Mouse (Mus musculus) forebrain, embryonic 13.5 days (tissue): ENCODE results near the gene Dhx35. TPM values are rescaled to one million over a fixed set of nuclear protein-coding genes. Genes with fewer than 3 reads are reported as not detected.

Source experiments
- ATAC-seq: fragments of 200-750 bp; cut with Nextera tagmentation; 2 replicates; pipeline ENCODE4 v1.8.0; 2017
- H3K27ac ChIP-seq: fragments of 300-500 bp; sonication (generic); 2 replicates; pipeline ENCODE4 v1.5.1; 2015; ENCODE audit warnings: inconsistent platforms, mild to moderate bottlenecking, moderate library complexity
- H3K27me3 ChIP-seq: fragments of 300-500 bp; sonication (generic); 2 replicates; pipeline ENCODE4 v1.6.1; 2015; ENCODE audit warnings: mild to moderate bottlenecking, inconsistent platforms
- H3K36me3 ChIP-seq: fragments of 300-500 bp; sonication (generic); 2 replicates; pipeline ENCODE4 v1.6.1; 2015; ENCODE audit warnings: mild to moderate bottlenecking, inconsistent platforms; ENCODE audit not compliant: poor library complexity, severe bottlenecking
- H3K4me1 ChIP-seq: fragments of 300-500 bp; sonication (generic); 2 replicates; pipeline ENCODE4 v1.6.1; 2015; ENCODE audit warnings: inconsistent platforms
- H3K4me2 ChIP-seq: fragments of 300-500 bp; sonication (generic); 2 replicates; pipeline ENCODE4 v1.6.1; 2015; ENCODE audit warnings: inconsistent platforms, mild to moderate bottlenecking, moderate library complexity
- H3K4me3 ChIP-seq: fragments of 300-500 bp; sonication (generic); 2 replicates; pipeline ENCODE4 v1.5.1; 2015; ENCODE audit warnings: mild to moderate bottlenecking, inconsistent platforms
- H3K9ac ChIP-seq: fragments of 300-500 bp; sonication (generic); 2 replicates; pipeline ENCODE4 v1.6.1; 2015; ENCODE audit warnings: mild to moderate bottlenecking, inconsistent platforms
- H3K9me3 ChIP-seq: fragments of 300-500 bp; sonication (generic); replicated peaks from 2 replicates; pipeline ENCODE4 v1.6.1; 2016; ENCODE audit warnings: inconsistent platforms
- WGBS: fragments of 180-500 bp; shearing (Covaris S2); methylation state at CpG from one replicate; pipeline ENCODE4 v1.1.7; 2015; 5-methylcytosine and 5-hydroxymethylcytosine counted together
- polyA plus RNA-seq: library from polyadenylated mRNA; unstranded; fragments of >200 nt; fragmentation: Nextera tagmentation; extraction: Ambion mirVana; gene quantifications from 2 replicates; pipeline ENCODE4 v1.2.1, GENCODE M21; 2015

The Dhx35 gene
- polyA plus RNA-seq, 1 experiment from 2014 or later, result 16.2 TPM

- H3K4me2 ChIP-seq, result no peak overlapping the region; the same call in 1 of the 2 replicates
Observed at GRCm38 (mm10) chr2:158772808-158773207, 21.8 kb upstream of the Dhx35 start.

GRCm38 (mm10) chr2:158774886-158775285, 19.7 kb upstream of the Dhx35 start:
- no peak overlapping the region for H3K4me3 ChIP-seq
- WGBS, result 83% methylated on average over 8 of the region's 8 CpGs
- no peak overlapping the region for H3K4me2 ChIP-seq
- H3K9ac ChIP-seq, result no peak overlapping the region
- ATAC-seq, result no peak
- H3K36me3 ChIP-seq, result peaks cover 23% of the 10 kb centered on the region
- peaks cover 38% of the 10 kb centered on the region for H3K4me1 ChIP-seq
- no peak overlapping the region for H3K27ac ChIP-seq
- no peaks in the 10 kb centered on the region for H3K9me3 ChIP-seq
- no peaks in the 10 kb centered on the region for H3K27me3 ChIP-seq

More at GRCm38 (mm10) chr2:158772808-158773207, 21.8 kb upstream of the Dhx35 start:
- no peak overlapping the region for H3K4me3 ChIP-seq
- peaks cover 54% of the 10 kb centered on the region for H3K4me1 ChIP-seq
- peaks cover 15% of the 10 kb centered on the region for H3K36me3 ChIP-seq
- no peak overlapping the region for H3K9ac ChIP-seq
- no peak for ATAC-seq
- no peak overlapping the region for H3K27ac ChIP-seq
- H3K27me3 ChIP-seq, result no peaks in the 10 kb centered on the region
- no peaks in the 10 kb centered on the region for H3K9me3 ChIP-seq
- 83% methylated on average over 13 of the region's 13 CpGs for WGBS

- Histone ChIP-seq H3K9ac (peak overlapping the region; percentile 19; the same call in 1 of the 2 replicates), H3K4me1 (peaks cover 20% of the 10 kb centered on the region), H3K27ac (no peak overlapping the region), H3K4me2 (no peak overlapping the region), H3K36me3 (peaks cover 41% of the 10 kb centered on the region), H3K9me3 (no peaks in the 10 kb centered on the region), H3K27me3 (no peaks in the 10 kb centered on the region), H3K4me3 (no peak overlapping the region)
- WGBS, result 91% methylated on average over 4 of the region's 4 CpGs
- no peak for ATAC-seq
Observed at GRCm38 (mm10) chr2:158776716-158777115, 17.9 kb upstream of the Dhx35 start.

- no peak overlapping the region for H3K9ac ChIP-seq
Observed at GRCm38 (mm10) chr2:158777490-158777889, 17.1 kb upstream of the Dhx35 start.

GRCm38 (mm10) chr2:158778349-158778748, 16.3 kb upstream of the Dhx35 start:
- no peak for ATAC-seq
- Histone ChIP-seq H3K36me3 (peaks cover 43% of the 10 kb centered on the region), H3K4me3 (no peak overlapping the region), H3K4me2 (no peak overlapping the region), H3K27me3 (no peaks in the 10 kb centered on the region), H3K27ac (no peak overlapping the region), H3K4me1 (peaks cover 5% of the 10 kb centered on the region; the same call in 1 of the 2 replicates), H3K9ac (no peak overlapping the region), H3K9me3 (no peaks in the 10 kb centered on the region)
- whole genome bisulfite sequencing, result 88% methylated on average over 7 of the region's 7 CpGs

More at GRCm38 (mm10) chr2:158777490-158777889, 17.1 kb upstream of the Dhx35 start:
- H3K4me1 ChIP-seq, result peaks cover 12% of the 10 kb centered on the region
- 83% methylated on average over 6 of the region's 6 CpGs for WGBS
- H3K27ac ChIP-seq, result no peak overlapping the region
- H3K27me3 ChIP-seq, result no peaks in the 10 kb centered on the region
- peaks cover 44% of the 10 kb centered on the region for H3K36me3 ChIP-seq
- H3K9me3 ChIP-seq, result no peaks in the 10 kb centered on the region
- H3K4me2 ChIP-seq, result no peak overlapping the region
- no peak overlapping the region for H3K4me3 ChIP-seq
- ATAC-seq, result no peak

GRCm38 (mm10) chr2:158781126-158781525, 13.5 kb upstream of the Dhx35 start:
- Histone ChIP-seq H3K36me3 (peaks cover 64% of the 10 kb centered on the region), H3K9me3 (no peaks in the 10 kb centered on the region), H3K4me3 (no peak overlapping the region), H3K9ac (no peak overlapping the region), H3K4me2 (no peak overlapping the region), H3K27ac (no peak overlapping the region), H3K27me3 (no peaks in the 10 kb centered on the region), H3K4me1 (peaks cover 4% of the 10 kb centered on the region; the same call in 1 of the 2 replicates)
- no peak for ATAC-seq
- 95% methylated on average over 7 of the region's 7 CpGs for WGBS

GRCm38 (mm10) chr2:158786927-158787795, 7.4 kb upstream of the Dhx35 start:
- Histone ChIP-seq H3K36me3 (peaks cover 42% of the 10 kb centered on the region), H3K27me3 (no peaks in the 10 kb centered on the region), H3K9me3 (no peaks in the 10 kb centered on the region), H3K4me2 (no peak overlapping the region), H3K27ac (no peak overlapping the region), H3K4me1 (peaks cover 19% of the 10 kb centered on the region), H3K9ac (no peak overlapping the region), H3K4me3 (no peak overlapping the region)
- WGBS, result 68% methylated on average over 14 of the region's 14 CpGs
- ATAC-seq, result no peak

GRCm38 (mm10) chr2:158795043-158795442, 436 bp downstream of the Dhx35 start:
- H3K36me3 ChIP-seq, result peaks cover 5% of the 10 kb centered on the region; the same call in 1 of the 2 replicates
- no peaks in the 10 kb centered on the region for H3K27me3 ChIP-seq
- no peak overlapping the region for H3K27ac ChIP-seq
- no peaks in the 10 kb centered on the region for H3K9me3 ChIP-seq
- H3K4me3 ChIP-seq, result peak overlapping the region; percentile 73
- H3K4me2 ChIP-seq, result peak overlapping the region; percentile 82
- H3K4me1 ChIP-seq, result peaks cover 26% of the 10 kb centered on the region
- ATAC-seq, result no peak
- WGBS, result 12% methylated on average over 15 of the region's 15 CpGs
- H3K9ac ChIP-seq, result peak overlapping the region; percentile 70

- ATAC-seq, result no peak
- H3K36me3 ChIP-seq, result peaks cover 14% of the 10 kb centered on the region; the same call in 1 of the 2 replicates
- H3K4me3 ChIP-seq, result 0 out of 2 replicates have a peak overlapping the region, but pooled peaks have one; percentile 73
- H3K9me3 ChIP-seq, result no peaks in the 10 kb centered on the region
- H3K27ac ChIP-seq, result no peak overlapping the region
- H3K27me3 ChIP-seq, result no peaks in the 10 kb centered on the region
- peaks cover 26% of the 10 kb centered on the region for H3K4me1 ChIP-seq
- no peak overlapping the region for H3K9ac ChIP-seq
- H3K4me2 ChIP-seq, result no peak overlapping the region
- 87% methylated on average over 2 of the region's 2 CpGs for WGBS
Observed at GRCm38 (mm10) chr2:158795875-158796274, 1.3 kb downstream of the Dhx35 start.

- no peak overlapping the region for H3K9ac ChIP-seq
- peaks cover 17% of the 10 kb centered on the region for H3K4me1 ChIP-seq
- H3K27me3 ChIP-seq, result no peaks in the 10 kb centered on the region
- no peak for ATAC-seq
- WGBS, result 32% methylated on average over 4 of the region's 4 CpGs
- H3K9me3 ChIP-seq, result no peaks in the 10 kb centered on the region
- H3K27ac ChIP-seq, result peak overlapping the region; percentile 59; the same call in 1 of the 2 replicates
- peaks cover 42% of the 10 kb centered on the region for H3K36me3 ChIP-seq
- no peak overlapping the region for H3K4me3 ChIP-seq
- no peak overlapping the region for H3K4me2 ChIP-seq
Observed at GRCm38 (mm10) chr2:158799328-158799727, 4.7 kb downstream of the Dhx35 start.

GRCm38 (mm10) chr2:158800788-158801187, 6.2 kb downstream of the Dhx35 start:
- H3K9me3 ChIP-seq, result no peaks in the 10 kb centered on the region
- H3K9ac ChIP-seq, result no peak overlapping the region
- H3K4me2 ChIP-seq, result no peak overlapping the region
- H3K36me3 ChIP-seq, result peaks cover 52% of the 10 kb centered on the region
- H3K27ac ChIP-seq, result no peak overlapping the region
- H3K4me1 ChIP-seq, result peaks cover 9% of the 10 kb centered on the region
- 95% methylated on average over 8 of the region's 8 CpGs for WGBS
- no peak overlapping the region for H3K4me3 ChIP-seq
- no peak for ATAC-seq
- no peaks in the 10 kb centered on the region for H3K27me3 ChIP-seq

- WGBS, result 92% methylated on average over 8 of the region's 8 CpGs
- H3K4me1 ChIP-seq, result peaks cover 8% of the 10 kb centered on the region; the same call in 1 of the 2 replicates
- H3K27ac ChIP-seq, result no peak overlapping the region
- no peak overlapping the region for H3K9ac ChIP-seq
- H3K27me3 ChIP-seq, result no peaks in the 10 kb centered on the region
- H3K9me3 ChIP-seq, result no peaks in the 10 kb centered on the region
- H3K4me3 ChIP-seq, result no peak overlapping the region
- no peak overlapping the region for H3K4me2 ChIP-seq
- peaks cover 65% of the 10 kb centered on the region for H3K36me3 ChIP-seq
- ATAC-seq, result no peak
Observed at GRCm38 (mm10) chr2:158803575-158803974, 9.0 kb downstream of the Dhx35 start.
